Mouse (Mus musculus): ENCODE results near the gene Haus7. TPM values are rescaled to one million over a fixed set of nuclear protein-coding genes. Genes with fewer than 3 reads are reported as not detected.
"Not testable (repeated sequence)": the region's sequence is repeated elsewhere in the genome, so short reads cannot be mapped to it uniquely, and the experiment has no call there.

Gene Haus7
- polyA plus RNA-seq, 1 experiment from 2014 or later = 42.1 TPM

GRCm38 (mm10) chrX:73400951-73401350 is 57.9 kb downstream of the Haus7 start:
- Histone ChIP-seq H3K36me3 (replicated peaks) (no peaks in the 10 kb centered on the region), H3K4me2 (no peak overlapping the region), H3K27ac (replicated peaks) (no peak overlapping the region), H3K9me3 (replicated peaks) (no peaks in the 10 kb centered on the region), H3K4me3 (replicated peaks) (no peak overlapping the region), H3K27me3 (no peaks in the 10 kb centered on the region), H3K9ac (no peak overlapping the region), H3K4me1 (replicated peaks) (no peaks in the 10 kb centered on the region)
- 85% methylated on average over 20 of the region's 20 CpGs for WGBS (ENCODE audit: insufficient replicate concordance)
- no peak for ATAC-seq (ENCODE audit: insufficient read depth)

- not testable (repeated sequence) for ATAC-seq (ENCODE audit: insufficient read depth); H3K4me2 ChIP-seq; H3K9ac ChIP-seq; H3K4me1 ChIP-seq (replicated peaks); H3K27me3 ChIP-seq; H3K27ac ChIP-seq (replicated peaks); H3K9me3 ChIP-seq (replicated peaks); H3K36me3 ChIP-seq (replicated peaks); H3K4me3 ChIP-seq (replicated peaks)
- WGBS (ENCODE audit: insufficient replicate concordance) = 57% methylated on average over 2 of the region's 2 CpGs
These were observed 60.2 kb downstream of the Haus7 start, which contains the start of gene Gm18336 for GRCm38 (mm10) chrX:73398636-73399035. Gene Gm18336, minus strand, starts transcription at chrX:73398736.

- H3K9me3 ChIP-seq (replicated peaks) = no peaks in the 10 kb centered on the region
- WGBS (ENCODE audit: insufficient replicate concordance) = 74% methylated on average over 1 of the region's 1 CpGs
- no peak overlapping the region for H3K4me3 ChIP-seq (replicated peaks)
- H3K27ac ChIP-seq (replicated peaks) = no peak overlapping the region
- H3K9ac ChIP-seq = no peak overlapping the region
- H3K4me1 ChIP-seq (replicated peaks) = no peaks in the 10 kb centered on the region
- H3K4me2 ChIP-seq = no peak overlapping the region
- no peaks in the 10 kb centered on the region for H3K36me3 ChIP-seq (replicated peaks)
- ATAC-seq (ENCODE audit: insufficient read depth) = no peak
- H3K27me3 ChIP-seq = no peaks in the 10 kb centered on the region
These were observed 62.4 kb downstream of the Haus7 start for GRCm38 (mm10) chrX:73396446-73396845.

- no peak overlapping the region for H3K4me2 ChIP-seq
- ATAC-seq (ENCODE audit: insufficient read depth) = no peak
- no peaks in the 10 kb centered on the region for H3K27me3 ChIP-seq
- no peaks in the 10 kb centered on the region for H3K36me3 ChIP-seq (replicated peaks)
- no peak overlapping the region for H3K4me3 ChIP-seq (replicated peaks)
- no peak overlapping the region for H3K9ac ChIP-seq
- H3K9me3 ChIP-seq (replicated peaks) = no peaks in the 10 kb centered on the region
- WGBS (ENCODE audit: insufficient replicate concordance) = 50% methylated on average over 4 of the region's 4 CpGs
- H3K27ac ChIP-seq (replicated peaks) = no peak overlapping the region
- no peaks in the 10 kb centered on the region for H3K4me1 ChIP-seq (replicated peaks)
These were observed 67.4 kb downstream of the Haus7 start for GRCm38 (mm10) chrX:73391481-73391880.

Other genes starting within 250 kb of the Haus7 start
- gene Xlr4b, start 244.7 kb downstream of the Haus7 start, polyA plus RNA-seq (2015; fragmentation: Nextera tagmentation; extraction: Ambion mirVana) = 1.4 and 1.7 TPM in 2 replicates
- gene F8a, start 230.8 kb downstream of the Haus7 start, polyA plus RNA-seq (2015; fragmentation: Nextera tagmentation; extraction: Ambion mirVana) = 3.2 and 3.5 TPM in 2 replicates
- 0.26 and 0.71 TPM in 2 replicates for gene Xlr4c, start 215.9 kb downstream of the Haus7 start, polyA plus RNA-seq (2015; fragmentation: Nextera tagmentation; extraction: Ambion mirVana)
- gene Xlr3c, start 193.7 kb downstream of the Haus7 start, polyA plus RNA-seq (2015; fragmentation: Nextera tagmentation; extraction: Ambion mirVana) = 0.08 TPM in 1 of 2 replicates, not detected in the other
- not detected in 2 replicates for gene Xlr5a, start 166.1 kb downstream of the Haus7 start, polyA plus RNA-seq (2015; fragmentation: Nextera tagmentation; extraction: Ambion mirVana)
- gene Xlr5c, start 166.1 kb downstream of the Haus7 start, polyA plus RNA-seq (2015; fragmentation: Nextera tagmentation; extraction: Ambion mirVana) = not detected in 2 replicates
- gene Gm45015, start 122.2 kb downstream of the Haus7 start, polyA plus RNA-seq (2015; fragmentation: Nextera tagmentation; extraction: Ambion mirVana) = not detected in 2 replicates
- gene Zfp275, start 116.4 kb downstream of the Haus7 start, polyA plus RNA-seq (2015; fragmentation: Nextera tagmentation; extraction: Ambion mirVana) = 2.2 and 2.5 TPM in 2 replicates
- not detected in 2 replicates for gene Gm18336, start 60.3 kb downstream of the Haus7 start, polyA plus RNA-seq (2015; fragmentation: Nextera tagmentation; extraction: Ambion mirVana)
- gene Zfp92, start 47.9 kb downstream of the Haus7 start, polyA plus RNA-seq (2015; fragmentation: Nextera tagmentation; extraction: Ambion mirVana) = not detected in 2 replicates
- not detected in 2 replicates for gene Trex2, start 23.7 kb downstream of the Haus7 start, polyA plus RNA-seq (2015; fragmentation: Nextera tagmentation; extraction: Ambion mirVana)
- gene Bgn, start 24.6 kb upstream of the Haus7 start, polyA plus RNA-seq (2015; fragmentation: Nextera tagmentation; extraction: Ambion mirVana) = 10.0 and 12.4 TPM in 2 replicates
- 0.05 TPM in 1 of 2 replicates, not detected in the other for gene Atp2b3, start 44.0 kb upstream of the Haus7 start, polyA plus RNA-seq (2015; fragmentation: Nextera tagmentation; extraction: Ambion mirVana)
- gene Dusp9, start 180.4 kb upstream of the Haus7 start, polyA plus RNA-seq (2015; fragmentation: Nextera tagmentation; extraction: Ambion mirVana) = 30.5 and 33.9 TPM in 2 replicates
- 0.94 and 1.1 TPM in 2 replicates for gene Pnck, start 201.1 kb upstream of the Haus7 start, polyA plus RNA-seq (2015; fragmentation: Nextera tagmentation; extraction: Ambion mirVana)
- gene Slc6a8, start 214.1 kb upstream of the Haus7 start, polyA plus RNA-seq (2015; fragmentation: Nextera tagmentation; extraction: Ambion mirVana) = 0.33 and 0.51 TPM in 2 replicates